Mouse (Mus musculus) stomach, postnatal 0 days (tissue): ENCODE results near the gene Rdh13. TPM values are rescaled to one million over a fixed set of nuclear protein-coding genes. Genes with fewer than 3 reads are reported as not detected.

Source experiments
- ATAC-seq: fragments of 200-750 bp; cut with Nextera tagmentation; 2 replicates; pipeline ENCODE4 v1.8.0; 2017; ENCODE audit not compliant: low FRiP score, low TSS enrichment
- DNase-seq: peaks from one replicate; pipeline ENCODE4 v3.0.0-alpha.2; 2016; ENCODE audit warnings: low spot score
- H3K27ac ChIP-seq: fragments of 300-500 bp; sonication (generic); replicated peaks from 2 replicates; pipeline ENCODE4 v1.5.1; 2014; ENCODE audit warnings: mild to moderate bottlenecking, control low read depth
- H3K27me3 ChIP-seq: fragments of 300-500 bp; sonication (generic); 2 replicates; pipeline ENCODE4 v1.6.1; 2014; ENCODE audit warnings: low read length; ENCODE audit not compliant: control insufficient read depth, insufficient read depth
- H3K36me3 ChIP-seq: fragments of 300-500 bp; sonication (generic); 2 replicates; pipeline ENCODE4 v1.6.1; 2014; ENCODE audit warnings: low read length, mixed read lengths; ENCODE audit not compliant: control insufficient read depth, insufficient read depth
- H3K4me1 ChIP-seq: fragments of 300-500 bp; sonication (generic); replicated peaks from 2 replicates; pipeline ENCODE4 v1.6.1; 2014; ENCODE audit warnings: antibody characterized with exemption; ENCODE audit not compliant: control insufficient read depth, insufficient read depth
- H3K4me2 ChIP-seq: fragments of 300-500 bp; sonication (generic); replicated peaks from 2 replicates; pipeline ENCODE4 v1.6.1; 2014; ENCODE audit warnings: low read depth, mild to moderate bottlenecking, control low read depth, moderate library complexity
- H3K4me3 ChIP-seq: fragments of 300-500 bp; sonication (generic); 2 replicates; pipeline ENCODE4 v1.5.1; 2014; ENCODE audit warnings: low read depth, low read length, control low read depth
- H3K9ac ChIP-seq: fragments of 300-500 bp; sonication (generic); 2 replicates; pipeline ENCODE4 v1.6.1; 2014; ENCODE audit warnings: mild to moderate bottlenecking, low read length, control low read depth, mixed read lengths
- H3K9me3 ChIP-seq: fragments of 300-500 bp; sonication (generic); 2 replicates; pipeline ENCODE4 v1.6.1; 2016; ENCODE audit warnings: low read length; ENCODE audit not compliant: control insufficient read depth
- CTCF ChIP-seq: IDR thresholded peaks from 2 replicates; pipeline ENCODE4 v1.5.1; 2016; ENCODE audit warnings: antibody characterized with exemption, low read depth, mild to moderate bottlenecking, moderate library complexity
- EP300 ChIP-seq: optimal IDR thresholded peaks from 2 replicates; pipeline ENCODE3; 2016; ENCODE audit warnings: antibody characterized with exemption
- WGBS: fragments of 180-500 bp; shearing (Covaris S2); extraction: QIAGEN DNeasy Blood & Tissue Kit; methylation state at CpG from one replicate; pipeline ENCODE4 v1.1.7; 2014; 5-methylcytosine and 5-hydroxymethylcytosine counted together
- polyA plus RNA-seq: library from polyadenylated mRNA; unstranded; fragments of >200 nt; fragmentation: Nextera tagmentation; extraction: Ambion mirVana; gene quantifications from 2 replicates; pipeline ENCODE4 v1.2.1, GENCODE M21; 2015

Gene Rdh13
- polyA plus RNA-seq, 1 experiment from 2014 or later = 29.0 TPM

GRCm38 (mm10) chr7:4470275-4471178 is 25.1 kb upstream of the Rdh13 start:
- peak; percentile 65 for ATAC-seq
- DNase-seq = peak; percentile 88
- Histone ChIP-seq H3K9me3 (no peaks in the 10 kb centered on the region), H3K4me1 (no peaks in the 10 kb centered on the region), H3K27ac (no peak overlapping the region), H3K9ac (peak overlapping the region; percentile 45), H3K4me2 (peak overlapping the region; percentile 74), H3K36me3 (no peaks in the 10 kb centered on the region; the same call in 1 of the 2 replicates), H3K4me3 (peak overlapping the region; percentile 45), H3K27me3 (no peaks in the 10 kb centered on the region)
- TF ChIP-seq CTCF = no peak
- WGBS = 4% methylated on average over 34 of the region's 35 CpGs

GRCm38 (mm10) chr7:4467801-4468200 is 22.4 kb upstream of the Rdh13 start:
- no peaks in the 10 kb centered on the region for H3K27me3 ChIP-seq
- no peak for ATAC-seq
- no peak for TF ChIP-seq EP300
- TF ChIP-seq CTCF = no peak
- DNase-seq = no peak
- H3K4me2 ChIP-seq = no peak overlapping the region
- no peaks in the 10 kb centered on the region; the same call in 1 of the 2 replicates for H3K36me3 ChIP-seq
- no peaks in the 10 kb centered on the region for H3K4me1 ChIP-seq
- 66% methylated on average over 3 of the region's 3 CpGs for WGBS
- no peak overlapping the region for H3K9ac ChIP-seq
- no peaks in the 10 kb centered on the region for H3K9me3 ChIP-seq
- no peak overlapping the region for H3K27ac ChIP-seq
- H3K4me3 ChIP-seq = no peak overlapping the region

DNA sequence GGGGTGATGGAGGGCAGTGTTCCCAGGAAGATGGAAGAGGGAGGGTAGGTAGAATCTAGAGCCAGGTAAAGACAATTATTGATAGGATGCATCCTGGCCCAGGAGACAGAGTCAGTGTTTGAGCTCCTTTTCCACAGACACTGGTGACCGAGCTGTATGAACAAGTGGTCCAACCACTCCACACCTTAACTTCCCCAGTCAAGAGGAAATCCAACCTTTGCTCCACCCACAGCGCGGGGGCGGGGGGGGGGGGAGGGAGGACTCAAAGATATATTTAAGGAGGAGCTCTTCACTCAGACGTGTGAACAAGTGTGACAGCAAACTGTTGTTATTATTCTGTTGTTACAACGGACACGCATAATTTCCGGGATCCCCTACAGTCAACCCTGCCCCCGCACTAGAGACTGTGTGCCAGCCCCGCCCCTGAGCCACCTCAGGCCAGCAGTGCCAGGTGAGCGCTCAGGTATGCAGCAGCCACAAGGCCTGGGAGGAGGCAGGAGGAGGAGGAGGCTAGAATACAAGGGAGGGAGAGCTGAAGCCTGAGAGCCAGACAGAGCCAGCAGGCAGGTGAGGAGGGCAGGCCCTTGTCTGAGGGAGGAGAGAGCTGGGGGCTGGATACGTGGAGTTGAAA is 18.9 kb upstream of the Rdh13 start:
- Histone ChIP-seq H3K27ac (peak overlapping the region; percentile 74), H3K4me1 (no peaks in the 10 kb centered on the region), H3K4me2 (peak overlapping the region; percentile 50), H3K4me3 (no peak overlapping the region), H3K36me3 (no peaks in the 10 kb centered on the region; the same call in 1 of the 2 replicates), H3K9ac (peak overlapping the region; percentile 54), H3K27me3 (no peaks in the 10 kb centered on the region), H3K9me3 (no peaks in the 10 kb centered on the region)
- 9% methylated on average over 12 of the region's 12 CpGs for WGBS
- DNase-seq = peak; percentile 88
- no peak for TF ChIP-seq EP300
- no peak for TF ChIP-seq CTCF
- ATAC-seq = peak; percentile 96

GRCm38 (mm10) chr7:4460576-4461434 is 15.4 kb upstream of the Rdh13 start, which contains the start of gene Eps8l1:
Gene Eps8l1 (plus strand): TSS chr7:4460674.
- ATAC-seq (peak; percentile 55), DNase-seq (peak; percentile 44)
- Histone ChIP-seq H3K4me3 (peak within 1 kb of the TSS; percentile 27; the same call in 1 of the 2 replicates), H3K36me3 (no peaks in the 10 kb centered on the region), H3K9ac (peak within 1 kb of the TSS; percentile 45), H3K27ac (peak within 1 kb of the TSS; percentile 80), H3K4me2 (peak within 1 kb of the TSS; percentile 39), H3K27me3 (no peaks in the 10 kb centered on the region), H3K4me1 (no peaks in the 10 kb centered on the region), H3K9me3 (no peaks in the 10 kb centered on the region)
- 45% methylated on average over 13 of the region's 16 CpGs for WGBS
- TF ChIP-seq CTCF (0 out of 2 replicates have a peak, but pooled peaks have one; percentile 10), EP300 (no peak)

DNA sequence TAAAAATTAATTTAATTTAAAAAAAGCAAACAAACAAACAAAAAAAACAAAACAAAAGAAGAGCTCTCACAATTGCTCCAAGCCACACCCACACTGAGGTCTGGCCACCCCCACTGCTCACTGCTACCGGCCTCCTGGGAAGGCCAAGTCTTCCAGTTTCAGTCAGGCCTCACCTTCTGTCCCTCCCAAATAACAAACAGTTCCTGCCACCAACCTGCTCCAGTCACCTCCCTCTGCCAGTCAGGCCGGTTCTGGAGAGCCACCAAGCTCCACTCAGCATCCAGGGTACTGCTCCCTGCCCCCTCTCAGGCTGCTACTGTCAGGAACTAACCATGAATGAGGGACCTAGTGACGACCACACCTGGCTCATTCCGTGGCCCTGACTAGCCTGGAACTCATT is 7.2 kb upstream of the Rdh13 start:
- DNase-seq (peak; percentile 90), ATAC-seq (peak; percentile 97)
- no peaks in the 10 kb centered on the region for H3K36me3 ChIP-seq
- peak overlapping the region; percentile 81 for H3K27ac ChIP-seq
- H3K4me1 ChIP-seq = peaks cover 2% of the 10 kb centered on the region; the same call in 1 of the 2 replicates
- H3K9ac ChIP-seq = no peak overlapping the region
- H3K4me2 ChIP-seq = no peak overlapping the region
- H3K4me3 ChIP-seq = no peak overlapping the region
- H3K9me3 ChIP-seq = no peaks in the 10 kb centered on the region
- H3K27me3 ChIP-seq = no peaks in the 10 kb centered on the region
- 23% methylated on average over 4 of the region's 4 CpGs for WGBS
- no peak for TF ChIP-seq EP300
- no peak for TF ChIP-seq CTCF
